Mouse (Mus musculus) Patski (cell line): ENCODE measurements at regions not wholly inside any gene's neighbourhood (a gene's known extent, or its start where the extent isn't known, plus 50 kb on each side); places are given as distances from the start of the nearest gene placed in this dataset.

Experiments used
- ATAC-seq: fragments of 100-300 bp; one replicate; pipeline ENCODE4 v1.8.0; 2021
- CTCF ChIA-PET: fragments of 350-600 bp; sonication (Branson Sonifier 250); formaldehyde crosslinking; loops from one replicate; lab custom pipeline; 2022; ENCODE audit warnings: inconsistent platforms; lab: Charles Lee
- POLR2A ChIA-PET: fragments of 350-600 bp; sonication (Branson Sonifier 250); formaldehyde crosslinking; loops from one replicate; lab custom pipeline; 2022; ENCODE audit warnings: antibody characterized with exemption, inconsistent platforms; lab: Charles Lee
- DNase-seq: peaks from one replicate; pipeline ENCODE4 v3.0.0-alpha.2; 2011; ENCODE audit warnings: low read depth, low spot score
- H3K27me3 ChIP-seq: fragments of 371-371 bp; one replicate; pipeline ENCODE4 v1.5.1; 2021
- CTCF ChIP-seq: fragments of 100-300 bp; IDR thresholded peaks from one replicate; pipeline ENCODE4 v1.5.1; 2021
- in situ Hi-C: fragments of 300-500 bp; cut with MboI; formaldehyde crosslinking; loops from 3 replicates; pipeline ENCODE4 v1.11.1; 2018; ENCODE audit warnings: low pct_unique_long_range_greater_than_20kb, mixed read lengths

- POLR2A ChIA-PET, result no interaction called here
- no peak for DNase-seq
- in situ Hi-C loops, result no loop called here
- CTCF ChIA-PET, result no interaction called here
- no peak for TF ChIP-seq CTCF
- ATAC-seq, result no peak
- H3K27me3 ChIP-seq, result no peaks in the 10 kb centered on the region
These were observed 109.2 kb upstream of the Pappa start for GRCm38 (mm10) chr4:65014790-65015189.

DNA sequence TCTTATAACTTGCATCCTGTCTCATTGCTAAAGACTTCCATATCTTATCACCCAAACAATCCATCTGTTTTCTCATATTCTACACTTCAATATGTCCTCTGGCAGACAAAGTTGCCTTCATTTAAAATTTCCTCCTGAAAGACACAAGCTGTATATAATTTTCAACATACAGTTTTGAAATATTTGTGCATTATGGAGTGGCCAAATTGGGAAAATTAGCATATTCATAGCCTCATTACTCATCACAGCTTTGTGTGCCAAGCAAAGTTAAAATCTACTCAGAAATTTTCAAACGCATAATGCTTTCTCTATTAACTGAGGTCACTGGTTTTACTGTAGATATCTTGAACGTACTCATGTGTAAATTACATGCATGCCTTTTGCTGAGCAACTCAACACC, 104.5 kb upstream of the Pappa start:
- TF ChIP-seq CTCF, result no peak
- ATAC-seq (no peak), DNase-seq (no peak)
- POLR2A ChIA-PET, result no interaction called here
- CTCF ChIA-PET, result no interaction called here
- H3K27me3 ChIP-seq, result no peaks in the 10 kb centered on the region
- in situ Hi-C loops, result no loop called here

DNA sequence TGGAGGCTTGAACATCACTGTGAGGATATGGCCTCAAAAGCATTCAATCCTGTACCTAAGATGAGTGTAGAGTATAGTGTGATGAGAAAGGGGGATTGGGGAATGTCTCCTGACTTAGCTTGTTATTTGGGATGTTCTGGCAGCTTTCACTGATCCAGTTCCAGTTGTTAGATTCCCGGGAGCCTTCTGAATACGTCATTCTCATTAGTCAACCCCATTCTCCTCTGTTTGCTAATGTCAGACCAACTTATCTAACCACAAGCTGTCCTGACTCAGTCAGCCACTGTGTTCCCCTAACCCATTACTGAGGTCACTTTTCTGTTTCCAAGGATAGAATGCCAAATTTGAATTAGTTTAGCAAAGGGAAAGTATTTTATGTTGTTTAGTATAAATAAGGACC, 70.6 kb upstream of the Pappa start:
- no peak for TF ChIP-seq CTCF
- ChIA-PET POLR2A (no interaction called here), CTCF (no interaction called here)
- in situ Hi-C loops, result no loop called here
- no peaks in the 10 kb centered on the region for H3K27me3 ChIP-seq
- peak; percentile 3 for DNase-seq
- ATAC-seq, result no peak
